Mouse (Mus musculus) neural tube, embryonic 11.5 days (tissue): ENCODE measurements around the gene Nkain2. TPM values are rescaled to one million over a fixed set of nuclear protein-coding genes. Genes with fewer than 3 reads are reported as not detected.

ENCODE experiments used
- ATAC-seq: fragments of 200-750 bp; cut with Nextera tagmentation; 2 replicates; pipeline ENCODE4 v1.8.0; 2017; ENCODE audit warnings: moderate number of reproducible peaks, mild to moderate bottlenecking, moderate TSS enrichment, moderate library complexity; ENCODE audit not compliant: insufficient read depth, low FRiP score, low TSS enrichment
- DNase-seq: peaks from one replicate; pipeline ENCODE4 v3.0.0-alpha.2; 2015; ENCODE audit warnings: low spot score
- H3K27ac ChIP-seq: fragments of 300-500 bp; sonication (generic); 2 replicates; pipeline ENCODE4 v1.5.1; 2014; ENCODE audit warnings: low read depth, mild to moderate bottlenecking, low read length
- H3K27me3 ChIP-seq: fragments of 300-500 bp; sonication (generic); 2 replicates; pipeline ENCODE4 v1.6.1; 2014; ENCODE audit warnings: mild to moderate bottlenecking, low read length, mixed read lengths; ENCODE audit not compliant: control insufficient read depth, insufficient read depth
- H3K36me3 ChIP-seq: fragments of 300-500 bp; sonication (generic); 2 replicates; pipeline ENCODE4 v1.6.1; 2014; ENCODE audit warnings: mild to moderate bottlenecking, low read length, moderate library complexity, mixed read lengths; ENCODE audit not compliant: control insufficient read depth, insufficient read depth
- H3K4me1 ChIP-seq: fragments of 300-500 bp; sonication (generic); 2 replicates; pipeline ENCODE4 v1.6.1; 2014; ENCODE audit warnings: low read length, mixed read lengths; ENCODE audit not compliant: control insufficient read depth, insufficient read depth
- H3K4me2 ChIP-seq: fragments of 300-500 bp; sonication (generic); 2 replicates; pipeline ENCODE4 v1.6.1; 2014; ENCODE audit warnings: low read depth, mild to moderate bottlenecking, moderate library complexity
- H3K4me3 ChIP-seq: fragments of 300-500 bp; sonication (generic); 2 replicates; pipeline ENCODE4 v1.5.1; 2014; ENCODE audit warnings: low read depth, low read length
- H3K9ac ChIP-seq: fragments of 300-500 bp; sonication (generic); 2 replicates; pipeline ENCODE4 v1.6.1; 2014; ENCODE audit warnings: mild to moderate bottlenecking, low read length
- H3K9me3 ChIP-seq: fragments of 300-500 bp; sonication (generic); 2 replicates; pipeline ENCODE4 v1.6.1; 2016; ENCODE audit warnings: low read length; ENCODE audit not compliant: control insufficient read depth
- WGBS: fragments of 180-500 bp; shearing (Covaris S2); extraction: QIAGEN DNeasy Blood & Tissue Kit; methylation state at CpG from one replicate; pipeline ENCODE4 v1.1.7; 2014; 5-methylcytosine and 5-hydroxymethylcytosine counted together
- polyA plus RNA-seq: library from polyadenylated mRNA; unstranded; fragments of >200 nt; fragmentation: Nextera tagmentation; extraction: Ambion mirVana; gene quantifications from 2 replicates; pipeline ENCODE4 v1.2.1, GENCODE M21; 2014

Gene Nkain2
- polyA plus RNA-seq, 1 experiment from 2014 or later = 3.3 TPM

DNA sequence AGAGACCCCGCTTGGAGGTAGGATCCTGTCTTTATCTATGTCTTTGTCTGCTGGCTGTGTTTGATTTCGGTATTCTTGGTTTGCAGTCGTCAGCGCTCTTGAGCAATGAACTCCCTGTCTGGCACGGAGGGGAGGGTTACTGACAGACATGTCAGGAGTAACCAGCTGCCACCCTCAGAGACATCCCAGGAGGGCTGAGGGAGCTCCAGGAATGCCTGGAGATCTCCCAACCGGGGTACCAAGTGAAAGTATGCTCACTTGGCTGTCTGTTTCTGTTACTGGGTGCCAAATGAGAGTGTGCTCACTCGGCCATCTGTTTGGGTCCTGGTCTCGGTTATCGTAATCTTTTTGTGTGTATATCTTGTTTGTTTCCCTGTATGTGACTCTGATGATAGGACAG, 577.5 kb downstream of the Nkain2 start:
- WGBS = 90% methylated on average over 9 of the region's 9 CpGs
- Histone ChIP-seq H3K27me3 (no peaks in the 10 kb centered on the region), H3K4me1 (no peaks in the 10 kb centered on the region), H3K27ac (no peak overlapping the region), H3K4me2 (no peak overlapping the region), H3K9me3 (no peaks in the 10 kb centered on the region; the same call in 1 of the 2 replicates), H3K4me3 (no peak overlapping the region), H3K9ac (no peak overlapping the region), H3K36me3 (no peaks in the 10 kb centered on the region)
- DNase-seq = no peak
- no peak for ATAC-seq

DNA sequence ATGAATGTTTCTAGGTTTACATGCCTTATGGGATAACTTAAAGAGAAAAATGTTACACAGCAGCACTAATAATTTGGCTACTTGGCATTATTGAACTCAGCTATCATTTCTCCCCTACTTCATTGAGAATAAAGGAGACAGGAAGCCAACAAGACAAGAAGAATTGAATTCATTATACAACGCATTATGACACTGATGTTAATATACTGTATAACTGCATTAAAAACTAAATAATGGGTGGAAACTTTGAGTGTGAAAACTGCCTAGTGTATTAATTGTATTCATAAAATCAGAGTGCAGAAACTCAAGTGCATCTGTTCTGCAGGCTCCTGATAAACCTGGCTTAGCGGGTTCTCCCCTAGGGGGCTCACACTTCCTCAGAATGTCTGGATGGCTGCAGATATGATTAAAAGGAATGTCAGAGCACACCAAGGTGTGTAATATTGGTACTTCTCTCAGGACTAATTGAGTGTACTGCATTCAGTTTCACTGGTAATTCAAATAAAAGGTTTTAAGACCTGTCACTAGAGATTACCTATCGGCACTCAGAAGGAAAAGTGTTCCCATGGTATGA, 589.2 kb downstream of the Nkain2 start:
- no peaks in the 10 kb centered on the region for H3K36me3 ChIP-seq
- 93% methylated on average over 3 of the region's 3 CpGs for WGBS
- H3K27ac ChIP-seq = no peak overlapping the region
- H3K4me1 ChIP-seq = no peaks in the 10 kb centered on the region
- DNase-seq (no peak), ATAC-seq (no peak)
- H3K4me2 ChIP-seq = no peak overlapping the region
- no peak overlapping the region for H3K4me3 ChIP-seq
- no peaks in the 10 kb centered on the region for H3K9me3 ChIP-seq
- H3K27me3 ChIP-seq = no peaks in the 10 kb centered on the region
- no peak overlapping the region for H3K9ac ChIP-seq

DNA sequence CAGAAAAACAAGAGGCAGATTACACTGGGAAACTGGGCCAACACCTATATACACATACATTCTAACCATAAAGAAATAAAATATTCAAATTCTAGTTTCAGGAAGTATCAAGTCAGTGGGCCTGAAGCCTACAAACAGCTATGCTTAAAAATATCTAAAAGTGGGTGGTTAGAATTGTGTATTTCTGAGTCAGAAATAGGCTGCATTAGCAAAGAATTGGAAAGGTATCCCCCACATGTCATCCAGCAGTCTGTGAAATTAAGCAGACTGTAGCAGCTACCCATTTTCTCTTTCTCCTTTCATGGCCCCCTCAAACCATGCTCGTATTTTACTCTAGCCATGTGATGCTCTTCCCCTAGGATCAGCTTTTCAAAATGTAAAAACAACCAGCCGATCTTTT, 599.8 kb downstream of the Nkain2 start:
- H3K9ac ChIP-seq = no peak overlapping the region
- H3K36me3 ChIP-seq = no peaks in the 10 kb centered on the region
- H3K4me3 ChIP-seq = no peak overlapping the region
- no peak overlapping the region for H3K27ac ChIP-seq
- WGBS = 68% methylated on average over 2 of the region's 2 CpGs
- H3K4me1 ChIP-seq = no peaks in the 10 kb centered on the region
- H3K9me3 ChIP-seq = no peaks in the 10 kb centered on the region
- no peak for ATAC-seq
- no peak overlapping the region for H3K4me2 ChIP-seq
- H3K27me3 ChIP-seq = no peaks in the 10 kb centered on the region
- DNase-seq = no peak

DNA sequence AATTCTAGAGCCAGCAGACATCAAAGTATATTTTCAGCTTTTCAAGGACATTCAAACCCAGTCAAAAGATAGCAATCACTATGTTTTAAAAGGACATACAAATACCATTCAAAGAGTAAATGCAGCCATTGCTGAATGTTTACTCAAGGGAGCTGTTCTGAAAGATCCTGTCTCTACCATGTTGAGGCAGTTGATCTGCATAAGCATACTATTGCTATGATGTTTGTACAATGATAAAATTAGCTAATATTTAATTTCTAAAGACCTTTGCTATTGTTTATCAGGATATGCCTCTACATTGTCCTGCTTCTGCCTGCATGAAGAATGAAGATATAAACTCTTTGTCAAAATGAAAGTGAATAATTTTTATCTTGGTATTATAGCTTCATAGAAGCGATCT, 606.6 kb downstream of the Nkain2 start:
- ATAC-seq (no peak), DNase-seq (no peak)
- no peak overlapping the region for H3K4me2 ChIP-seq
- no peaks in the 10 kb centered on the region for H3K9me3 ChIP-seq
- H3K4me1 ChIP-seq = no peaks in the 10 kb centered on the region
- 80% methylated on average over 1 of the region's 1 CpGs for WGBS
- no peaks in the 10 kb centered on the region for H3K27me3 ChIP-seq
- H3K4me3 ChIP-seq = no peak overlapping the region
- H3K27ac ChIP-seq = no peak overlapping the region
- no peaks in the 10 kb centered on the region for H3K36me3 ChIP-seq
- H3K9ac ChIP-seq = no peak overlapping the region

DNA sequence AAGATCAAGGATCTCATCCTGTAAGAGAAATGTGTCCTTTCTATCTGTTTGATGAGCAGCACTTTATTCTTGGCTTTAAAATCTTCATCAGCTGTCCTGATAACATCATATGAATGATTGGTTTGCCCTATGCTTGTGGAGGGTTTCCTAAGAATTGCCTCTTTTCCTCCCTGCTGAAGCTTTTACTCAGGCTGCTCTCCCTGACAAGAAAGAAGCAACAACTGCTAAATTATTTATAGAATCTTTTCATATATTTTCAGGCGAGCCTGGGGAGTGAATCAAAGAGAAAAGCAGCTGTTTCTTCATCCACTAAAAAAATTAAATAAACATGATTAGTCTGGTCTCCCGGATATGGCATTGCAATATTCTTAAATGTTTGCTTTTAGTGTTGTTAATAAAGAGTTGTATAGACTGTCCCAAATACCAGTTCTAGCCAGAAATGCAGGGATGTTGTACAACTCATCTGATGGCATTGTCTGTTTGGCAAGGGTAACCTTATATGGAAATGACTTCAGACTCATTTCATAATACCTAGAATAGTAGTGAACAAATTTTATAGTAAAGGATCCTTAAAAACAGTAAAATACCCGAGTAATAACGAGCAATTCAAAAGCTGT, 646.9 kb downstream of the Nkain2 start:
- Histone ChIP-seq H3K4me2 (no peak overlapping the region), H3K4me3 (no peak overlapping the region), H3K36me3 (no peaks in the 10 kb centered on the region), H3K9ac (no peak overlapping the region), H3K9me3 (no peaks in the 10 kb centered on the region), H3K27ac (no peak overlapping the region), H3K4me1 (no peaks in the 10 kb centered on the region), H3K27me3 (no peaks in the 10 kb centered on the region)
- no peak for ATAC-seq
- WGBS = 72% methylated on average over 4 of the region's 4 CpGs
- no peak for DNase-seq

DNA sequence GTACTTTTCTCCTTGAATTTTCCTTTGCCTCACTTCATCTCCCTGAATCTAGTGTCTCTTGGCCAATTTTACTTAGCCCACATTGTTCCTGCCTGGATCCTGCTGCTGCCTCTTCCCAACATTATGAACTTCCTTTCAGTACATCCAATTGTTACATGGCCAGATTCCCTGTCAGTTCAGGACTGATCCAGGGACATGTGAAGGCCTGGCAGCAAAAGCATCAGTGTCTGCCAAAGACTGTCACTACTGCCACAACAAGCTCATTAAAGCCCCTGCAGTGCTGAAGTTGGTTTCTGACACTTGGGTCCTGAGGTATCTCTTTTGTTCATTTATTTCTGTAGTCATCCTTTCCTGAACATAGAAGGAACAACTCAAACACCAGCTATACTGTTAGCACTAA, 649.1 kb downstream of the Nkain2 start:
- Histone ChIP-seq H3K4me2 (no peak overlapping the region), H3K27ac (no peak overlapping the region), H3K9ac (no peak overlapping the region), H3K9me3 (no peaks in the 10 kb centered on the region), H3K27me3 (no peaks in the 10 kb centered on the region), H3K36me3 (no peaks in the 10 kb centered on the region), H3K4me1 (no peaks in the 10 kb centered on the region), H3K4me3 (no peak overlapping the region)
- no peak for ATAC-seq
- DNase-seq = no peak

DNA sequence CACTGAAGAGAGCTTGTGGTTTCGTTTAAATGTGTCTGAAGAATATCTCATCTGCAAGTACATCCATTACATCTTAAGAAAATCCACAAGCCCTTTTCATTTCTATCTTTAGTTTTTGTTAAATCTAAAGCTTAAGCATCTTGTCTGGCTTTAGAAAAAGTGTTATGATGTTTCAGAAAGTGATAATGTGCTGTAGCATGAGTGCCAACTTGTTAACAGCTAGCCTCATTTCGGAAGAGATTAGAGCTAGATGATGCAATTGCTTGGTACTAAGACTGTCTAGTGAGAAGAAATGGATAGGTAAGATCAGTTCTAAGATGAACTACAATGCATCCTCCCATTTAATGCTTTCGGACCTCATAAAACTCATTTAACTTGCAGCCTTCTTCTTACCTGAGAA, 707.3 kb downstream of the Nkain2 start:
- H3K4me3 ChIP-seq = no peak overlapping the region
- 84% methylated on average over 3 of the region's 3 CpGs for WGBS
- no peak overlapping the region for H3K9ac ChIP-seq
- DNase-seq (no peak), ATAC-seq (no peak)
- H3K4me1 ChIP-seq = no peaks in the 10 kb centered on the region
- H3K36me3 ChIP-seq = no peaks in the 10 kb centered on the region
- no peak overlapping the region for H3K4me2 ChIP-seq
- no peak overlapping the region for H3K27ac ChIP-seq
- H3K27me3 ChIP-seq = no peaks in the 10 kb centered on the region
- H3K9me3 ChIP-seq = no peaks in the 10 kb centered on the region

DNA sequence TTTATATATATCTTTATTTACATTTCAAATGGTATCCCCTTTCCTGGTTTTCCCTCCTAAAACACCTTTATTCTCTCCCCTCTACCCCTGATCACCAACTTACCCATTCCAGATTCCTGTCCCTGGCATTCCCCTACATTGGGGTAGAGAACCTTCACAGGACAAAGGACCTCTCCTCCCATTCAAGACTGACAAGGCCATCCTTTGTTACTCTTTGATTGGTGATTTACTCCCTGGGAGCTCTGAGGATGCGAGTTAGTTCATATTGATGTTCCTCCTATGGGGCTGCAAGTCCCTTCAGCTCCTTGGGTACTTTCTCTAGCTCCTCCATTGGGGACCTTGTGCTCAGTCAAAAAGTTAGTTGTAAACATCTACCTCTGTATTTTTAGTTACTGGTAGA, 798.9 kb downstream of the Nkain2 start:
- no peak overlapping the region for H3K9ac ChIP-seq
- WGBS = 45% methylated on average over 1 of the region's 1 CpGs
- no peaks in the 10 kb centered on the region for H3K27me3 ChIP-seq
- H3K36me3 ChIP-seq = no peaks in the 10 kb centered on the region
- no peak overlapping the region for H3K4me3 ChIP-seq
- DNase-seq (no peak), ATAC-seq (no peak)
- no peaks in the 10 kb centered on the region for H3K4me1 ChIP-seq
- H3K27ac ChIP-seq = no peak overlapping the region
- H3K9me3 ChIP-seq = no peaks in the 10 kb centered on the region
- no peak overlapping the region for H3K4me2 ChIP-seq

DNA sequence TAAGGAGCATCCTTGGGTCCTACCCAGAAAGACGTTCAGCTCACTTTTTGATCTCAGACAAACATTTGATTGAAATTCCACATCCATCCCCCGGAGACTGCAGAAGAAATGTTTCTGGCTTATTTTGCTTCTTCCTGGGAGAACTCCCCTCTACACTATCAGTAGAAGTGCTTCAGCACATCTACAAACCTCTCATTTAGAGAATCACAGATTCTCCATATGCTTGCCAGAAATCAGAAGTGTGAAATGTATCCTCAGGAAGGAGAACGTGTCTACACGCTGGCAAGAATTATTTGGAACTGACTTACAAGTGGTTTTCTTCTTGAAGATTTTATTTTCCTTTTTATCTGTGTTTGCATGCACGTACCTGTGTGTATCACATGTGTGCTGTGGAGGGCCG, 829.9 kb downstream of the Nkain2 start:
- Histone ChIP-seq H3K9me3 (no peaks in the 10 kb centered on the region), H3K36me3 (no peaks in the 10 kb centered on the region), H3K27ac (no peak overlapping the region), H3K9ac (no peak overlapping the region), H3K4me2 (no peak overlapping the region), H3K27me3 (no peaks in the 10 kb centered on the region), H3K4me1 (no peaks in the 10 kb centered on the region), H3K4me3 (no peak overlapping the region)
- no peak for ATAC-seq
- DNase-seq = no peak
- WGBS = 88% methylated on average over 6 of the region's 6 CpGs
